Mouse (Mus musculus): Measurements from ENCODE around the gene Ddi2. TPM values are rescaled to one million over a fixed set of nuclear protein-coding genes. Genes with fewer than 3 reads are reported as not detected.

The Ddi2 gene
- polyA plus RNA-seq, 1 experiment from 2014 or later = 25.7 TPM

DNA sequence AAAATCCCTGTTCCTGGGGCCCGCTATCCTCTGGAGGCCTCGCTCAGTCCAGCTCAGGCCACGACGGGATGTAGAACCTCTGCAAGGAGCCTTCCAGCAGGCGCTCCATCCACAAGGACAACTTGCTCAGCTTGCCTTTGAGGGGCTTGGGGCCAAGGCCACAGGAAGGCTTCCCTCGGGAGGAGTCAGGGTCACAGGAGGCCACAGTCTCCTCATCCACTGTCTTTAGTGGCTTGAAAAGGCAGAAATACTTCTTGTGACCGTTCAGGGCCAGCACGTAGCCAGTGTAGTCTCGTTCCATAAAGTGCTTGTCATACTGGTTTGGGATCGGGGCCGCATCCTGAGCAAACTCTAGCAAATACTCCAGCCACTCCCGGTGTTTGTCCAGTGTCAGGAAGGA, 40.3 kb upstream of the Ddi2 start:
- DNase-seq (ENCODE audit: low spot score) (no peak), ATAC-seq (ENCODE audit: insufficient read depth, low FRiP score, low TSS enrichment) (no peak)
- Histone ChIP-seq H3K36me3 (ENCODE audit: control insufficient read depth, insufficient read depth, low read length) (peaks cover 10% of the 10 kb centered on the region; the same call in 1 of the 2 replicates), H3K27me3 (ENCODE audit: control insufficient read depth, insufficient read depth, low read length) (no peaks in the 10 kb centered on the region), H3K4me3 (ENCODE audit: low read depth, low read length) (no peak overlapping the region), H3K9me3 (ENCODE audit: control insufficient read depth, low read length) (no peaks in the 10 kb centered on the region), H3K4me1 (ENCODE audit: control insufficient read depth, insufficient read depth, low read length) (no peaks in the 10 kb centered on the region), H3K4me2 (ENCODE audit: low read depth) (no peak overlapping the region), H3K27ac (ENCODE audit: low read depth, low read length) (no peak overlapping the region), H3K9ac (ENCODE audit: low read length) (no peak overlapping the region)
- 95% methylated on average over 12 of the region's 12 CpGs for WGBS

DNA sequence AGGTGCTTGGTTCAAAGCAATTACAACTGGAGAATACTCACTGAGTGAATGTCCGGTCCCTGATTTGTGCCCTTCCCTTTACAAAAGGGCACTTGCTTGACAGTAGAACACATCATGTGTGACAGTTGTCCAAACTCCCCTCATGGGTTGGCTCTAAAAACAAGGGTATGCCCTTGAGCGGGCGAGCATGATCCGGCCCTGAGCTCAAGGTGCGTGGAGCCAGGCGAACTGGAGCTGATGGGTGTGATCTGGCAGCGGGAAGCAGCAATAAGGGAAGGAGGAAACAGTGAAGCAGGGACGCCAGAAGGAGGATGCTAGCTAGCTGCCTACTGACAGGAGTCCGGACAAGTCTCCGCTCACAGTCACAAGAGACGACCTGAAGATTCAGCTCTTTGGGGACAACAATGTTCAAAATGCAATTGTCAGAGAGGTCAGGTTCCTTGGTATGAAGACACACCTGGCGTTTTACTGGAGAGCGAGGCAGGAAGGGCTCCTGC, 38.9 kb upstream of the Ddi2 start:
- no peaks in the 10 kb centered on the region for H3K9me3 ChIP-seq (ENCODE audit: control insufficient read depth, low read length)
- H3K4me1 ChIP-seq (ENCODE audit: control insufficient read depth, insufficient read depth, low read length) = no peaks in the 10 kb centered on the region
- DNase-seq (ENCODE audit: low spot score) (no peak), ATAC-seq (ENCODE audit: insufficient read depth, low FRiP score, low TSS enrichment) (no peak)
- H3K27ac ChIP-seq (ENCODE audit: low read depth, low read length) = no peak overlapping the region
- no peaks in the 10 kb centered on the region for H3K27me3 ChIP-seq (ENCODE audit: control insufficient read depth, insufficient read depth, low read length)
- WGBS = 95% methylated on average over 13 of the region's 13 CpGs
- peaks cover 7% of the 10 kb centered on the region; the same call in 1 of the 2 replicates for H3K36me3 ChIP-seq (ENCODE audit: control insufficient read depth, insufficient read depth, low read length)
- no peak overlapping the region for H3K4me2 ChIP-seq (ENCODE audit: low read depth)
- no peak overlapping the region for H3K9ac ChIP-seq (ENCODE audit: low read length)
- H3K4me3 ChIP-seq (ENCODE audit: low read depth, low read length) = no peak overlapping the region

DNA sequence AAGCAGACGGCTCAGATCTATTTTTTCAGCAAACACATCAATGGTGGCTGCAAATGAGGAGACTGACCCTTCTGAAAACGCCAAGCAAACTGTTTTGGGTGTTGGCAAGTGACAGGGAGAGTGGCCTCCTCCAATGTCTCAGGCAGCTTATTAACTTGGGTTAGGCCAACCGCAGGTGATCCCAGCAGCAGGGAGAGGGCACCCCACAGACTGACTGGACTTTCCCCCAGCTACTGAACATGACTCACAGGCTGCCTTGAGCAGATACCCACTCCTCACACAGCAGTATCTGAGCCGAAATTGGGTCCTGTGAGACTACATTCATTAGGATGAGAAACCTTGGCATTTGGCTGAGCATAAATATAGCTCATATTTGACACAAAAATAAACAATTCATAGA, 37.7 kb upstream of the Ddi2 start:
- H3K36me3 ChIP-seq (ENCODE audit: control insufficient read depth, insufficient read depth, low read length) = peaks cover 7% of the 10 kb centered on the region; the same call in 1 of the 2 replicates
- DNase-seq (ENCODE audit: low spot score) = no peak
- no peak for ATAC-seq (ENCODE audit: insufficient read depth, low FRiP score, low TSS enrichment)
- no peak overlapping the region for H3K4me2 ChIP-seq (ENCODE audit: low read depth)
- H3K9ac ChIP-seq (ENCODE audit: low read length) = no peak overlapping the region
- no peaks in the 10 kb centered on the region for H3K4me1 ChIP-seq (ENCODE audit: control insufficient read depth, insufficient read depth, low read length)
- H3K4me3 ChIP-seq (ENCODE audit: low read depth, low read length) = no peak overlapping the region
- H3K9me3 ChIP-seq (ENCODE audit: control insufficient read depth, low read length) = no peaks in the 10 kb centered on the region
- WGBS = 81% methylated on average over 4 of the region's 4 CpGs
- H3K27ac ChIP-seq (ENCODE audit: low read depth, low read length) = no peak overlapping the region
- no peaks in the 10 kb centered on the region for H3K27me3 ChIP-seq (ENCODE audit: control insufficient read depth, insufficient read depth, low read length)

DNA sequence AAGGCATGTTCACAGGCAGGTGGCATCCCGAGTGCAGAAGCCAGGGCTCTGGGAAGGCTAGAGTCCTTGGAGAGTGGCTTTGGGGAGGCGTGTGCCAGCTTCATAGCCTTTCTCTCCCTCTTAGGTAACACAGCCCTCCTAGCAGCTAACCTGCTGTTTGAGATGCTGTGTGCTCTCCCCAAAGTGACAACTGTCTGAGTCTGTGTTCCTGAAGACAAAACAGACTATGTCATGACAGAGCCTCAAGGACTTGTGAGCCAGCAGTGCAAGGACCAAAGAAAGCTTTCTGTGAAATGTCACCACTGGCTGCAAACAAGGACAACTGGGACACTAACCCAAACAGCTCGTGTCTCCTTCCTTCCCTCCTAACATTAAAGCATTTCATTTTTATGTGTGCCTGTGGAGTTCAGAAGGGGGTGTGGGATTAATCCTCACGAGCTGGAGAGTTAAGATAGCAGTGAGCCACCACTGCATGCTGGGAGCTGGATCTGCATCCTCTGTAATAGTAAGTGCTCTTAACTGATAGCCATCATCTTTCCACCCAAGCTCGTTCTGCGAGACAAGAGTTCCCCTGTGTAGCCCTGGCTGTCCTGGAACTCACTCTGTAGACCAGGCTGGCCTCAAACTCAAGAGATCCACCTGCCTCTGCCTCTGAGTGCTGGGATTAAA, 35.8 kb upstream of the Ddi2 start:
- Histone ChIP-seq H3K36me3 (ENCODE audit: control insufficient read depth, insufficient read depth, low read length) (peaks cover 5% of the 10 kb centered on the region; the same call in 1 of the 2 replicates), H3K27ac (ENCODE audit: low read depth, low read length) (no peak overlapping the region), H3K9ac (ENCODE audit: low read length) (no peak overlapping the region), H3K4me3 (ENCODE audit: low read depth, low read length) (no peak overlapping the region), H3K9me3 (ENCODE audit: control insufficient read depth, low read length) (no peaks in the 10 kb centered on the region), H3K4me1 (ENCODE audit: control insufficient read depth, insufficient read depth, low read length) (no peaks in the 10 kb centered on the region), H3K4me2 (ENCODE audit: low read depth) (no peak overlapping the region), H3K27me3 (ENCODE audit: control insufficient read depth, insufficient read depth, low read length) (no peaks in the 10 kb centered on the region)
- ATAC-seq (ENCODE audit: insufficient read depth, low FRiP score, low TSS enrichment) (no peak), DNase-seq (ENCODE audit: low spot score) (no peak)
- WGBS = 81% methylated on average over 6 of the region's 6 CpGs

DNA sequence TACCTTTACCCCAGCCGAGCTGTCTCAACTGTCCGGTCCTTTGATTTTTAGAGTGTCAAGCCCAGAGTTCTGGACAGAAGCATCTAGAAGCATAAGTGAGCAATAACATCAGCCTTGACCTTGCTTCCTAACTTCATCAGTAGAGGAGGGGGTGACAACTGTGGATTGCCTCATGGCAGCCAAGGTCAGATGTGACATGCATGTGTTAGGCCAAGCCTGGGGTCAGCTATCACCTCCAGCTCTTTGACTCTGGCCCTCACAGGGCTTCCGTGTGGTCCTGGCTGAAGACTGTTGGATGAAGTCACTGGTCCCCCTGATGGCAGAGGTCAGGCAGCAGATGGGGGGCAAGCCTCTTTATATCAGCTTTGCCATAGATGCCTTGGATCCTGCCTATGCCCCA, 33.9 kb upstream of the Ddi2 start:
- Histone ChIP-seq H3K36me3 (ENCODE audit: control insufficient read depth, insufficient read depth, low read length) (peaks cover 2% of the 10 kb centered on the region; the same call in 1 of the 2 replicates), H3K4me2 (ENCODE audit: low read depth) (no peak overlapping the region), H3K9ac (ENCODE audit: low read length) (no peak overlapping the region), H3K4me3 (ENCODE audit: low read depth, low read length) (no peak overlapping the region), H3K27me3 (ENCODE audit: control insufficient read depth, insufficient read depth, low read length) (no peaks in the 10 kb centered on the region), H3K27ac (ENCODE audit: low read depth, low read length) (no peak overlapping the region), H3K9me3 (ENCODE audit: control insufficient read depth, low read length) (no peaks in the 10 kb centered on the region), H3K4me1 (ENCODE audit: control insufficient read depth, insufficient read depth, low read length) (no peaks in the 10 kb centered on the region)
- ATAC-seq (ENCODE audit: insufficient read depth, low FRiP score, low TSS enrichment) = no peak
- no peak for DNase-seq (ENCODE audit: low spot score)
- 92% methylated on average over 3 of the region's 3 CpGs for WGBS

DNA sequence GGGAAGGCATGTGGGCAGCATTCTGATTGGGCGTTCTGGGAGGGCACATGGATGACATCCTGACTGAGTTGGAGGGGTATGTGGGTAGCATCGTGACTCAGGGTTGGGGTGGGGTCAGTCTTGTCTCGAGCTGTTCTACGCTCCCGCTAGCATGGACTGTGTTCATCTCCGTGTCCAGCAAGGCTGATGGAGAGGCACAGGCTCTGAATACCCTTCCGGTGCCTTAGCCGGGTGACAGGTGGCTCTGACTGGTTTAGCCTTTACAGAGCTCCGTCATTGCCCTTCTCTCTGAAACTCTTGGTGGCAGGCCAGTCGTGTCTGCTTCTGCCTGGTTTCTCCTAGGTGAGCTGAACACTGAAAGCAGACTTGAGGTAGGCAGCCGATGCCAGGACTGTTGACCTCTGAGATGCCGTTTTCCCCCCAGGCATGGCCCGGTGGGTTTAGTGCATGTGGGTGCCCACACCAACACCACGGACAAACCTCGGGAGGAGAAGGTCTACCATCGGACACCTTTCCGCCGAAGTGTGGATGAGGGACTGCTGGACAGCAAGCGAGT, 32.2 kb upstream of the Ddi2 start:
- Histone ChIP-seq H3K4me3 (ENCODE audit: low read depth, low read length) (no peak overlapping the region), H3K9me3 (ENCODE audit: control insufficient read depth, low read length) (no peaks in the 10 kb centered on the region), H3K4me2 (ENCODE audit: low read depth) (no peak overlapping the region), H3K36me3 (ENCODE audit: control insufficient read depth, insufficient read depth, low read length) (no peaks in the 10 kb centered on the region), H3K27ac (ENCODE audit: low read depth, low read length) (no peak overlapping the region), H3K9ac (ENCODE audit: low read length) (no peak overlapping the region), H3K4me1 (ENCODE audit: control insufficient read depth, insufficient read depth, low read length) (no peaks in the 10 kb centered on the region), H3K27me3 (ENCODE audit: control insufficient read depth, insufficient read depth, low read length) (no peaks in the 10 kb centered on the region)
- DNase-seq (ENCODE audit: low spot score) (no peak), ATAC-seq (ENCODE audit: insufficient read depth, low FRiP score, low TSS enrichment) (no peak)
- 90% methylated on average over 19 of the region's 19 CpGs for WGBS

DNA sequence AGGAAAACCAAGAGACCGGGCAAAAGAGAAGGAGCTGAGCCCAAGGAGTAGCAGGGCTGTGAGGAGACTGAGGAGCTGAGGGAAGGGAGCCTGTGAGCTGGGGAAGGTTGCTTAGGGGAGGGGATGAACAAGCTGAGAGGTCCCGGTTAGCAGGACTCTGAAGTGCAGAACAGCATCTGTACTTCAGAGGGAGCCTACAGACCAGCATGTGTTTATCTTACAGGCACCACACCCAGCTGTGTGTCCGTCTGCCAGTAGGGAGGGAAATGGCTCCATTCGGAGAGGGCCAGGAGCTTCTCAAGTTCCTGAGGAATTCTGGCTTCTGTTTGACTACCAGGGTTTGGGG, 28.8 kb upstream of the Ddi2 start:
- ATAC-seq (ENCODE audit: insufficient read depth, low FRiP score, low TSS enrichment) = no peak

DNA sequence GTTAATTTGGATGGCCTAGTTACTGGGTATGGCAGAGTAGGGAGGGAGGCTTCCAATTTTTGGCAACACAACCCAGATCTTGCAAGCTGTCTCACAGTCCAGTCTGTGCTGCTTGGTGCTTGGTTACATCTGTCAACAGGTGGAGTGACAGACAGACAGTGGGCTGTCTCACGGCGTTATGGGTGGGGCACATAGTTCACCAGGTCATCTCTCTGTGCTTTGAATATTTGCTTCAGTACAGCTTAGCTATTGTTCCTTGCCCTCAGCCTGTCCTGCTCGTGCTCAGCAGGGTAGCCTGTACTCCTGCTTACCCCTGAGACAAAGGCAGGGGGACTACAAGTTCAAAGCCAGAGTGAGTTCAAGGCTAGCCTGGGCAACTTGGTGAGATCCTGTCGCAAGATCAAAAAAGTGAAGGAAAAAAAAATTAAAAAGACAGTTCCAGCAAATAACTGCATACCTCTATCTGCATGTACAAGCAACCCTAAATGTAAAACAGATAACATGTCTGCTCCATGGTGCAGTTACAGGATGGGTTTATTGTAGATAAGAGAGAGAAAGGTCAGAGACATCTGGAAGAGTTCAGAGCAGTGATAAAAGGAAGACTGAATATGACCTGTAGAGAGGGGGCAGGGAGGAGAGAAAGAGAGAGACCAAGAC, 28.3 kb upstream of the Ddi2 start:
- ATAC-seq (ENCODE audit: insufficient read depth, low FRiP score, low TSS enrichment) = no peak
- 41% methylated on average over 4 of the region's 4 CpGs for WGBS

More for the DNA sequence above, 28.8 kb upstream of the Ddi2 start:
- DNase-seq (ENCODE audit: low spot score) = no peak
- Histone ChIP-seq H3K4me3 (ENCODE audit: low read depth, low read length) (no peak overlapping the region), H3K9me3 (ENCODE audit: control insufficient read depth, low read length) (no peaks in the 10 kb centered on the region), H3K4me2 (ENCODE audit: low read depth) (no peak overlapping the region), H3K27me3 (ENCODE audit: control insufficient read depth, insufficient read depth, low read length) (no peaks in the 10 kb centered on the region), H3K4me1 (ENCODE audit: control insufficient read depth, insufficient read depth, low read length) (no peaks in the 10 kb centered on the region), H3K9ac (ENCODE audit: low read length) (no peak overlapping the region), H3K36me3 (ENCODE audit: control insufficient read depth, insufficient read depth, low read length) (no peaks in the 10 kb centered on the region), H3K27ac (ENCODE audit: low read depth, low read length) (no peak overlapping the region)
- WGBS = 9% methylated on average over 4 of the region's 4 CpGs

DNA sequence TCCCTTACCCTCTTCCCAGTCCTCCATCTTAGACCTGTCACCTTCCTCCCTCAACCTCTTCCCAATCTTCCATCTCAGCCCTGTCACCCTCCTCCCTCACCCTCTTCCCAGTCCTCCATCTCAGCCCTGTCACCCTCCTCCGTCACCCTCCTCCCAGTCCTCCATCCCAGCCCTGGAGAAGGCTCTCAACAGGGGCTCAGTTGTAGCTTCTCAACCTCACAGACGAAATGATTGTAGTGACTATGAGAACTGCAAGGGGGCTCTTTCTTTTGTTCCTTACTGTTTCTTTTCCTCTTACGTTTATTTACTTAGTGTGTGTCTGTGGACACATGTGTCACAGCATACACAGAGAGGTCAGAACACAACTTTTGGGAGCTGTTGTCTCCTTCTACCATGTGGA, 27.6 kb upstream of the Ddi2 start:
- Histone ChIP-seq H3K27ac (ENCODE audit: low read depth, low read length) (0 out of 2 replicates have a peak overlapping the region, but pooled peaks have one; percentile 14), H3K4me3 (ENCODE audit: low read depth, low read length) (no peak overlapping the region), H3K36me3 (ENCODE audit: control insufficient read depth, insufficient read depth, low read length) (no peaks in the 10 kb centered on the region), H3K4me1 (ENCODE audit: control insufficient read depth, insufficient read depth, low read length) (no peaks in the 10 kb centered on the region), H3K9ac (ENCODE audit: low read length) (no peak overlapping the region), H3K4me2 (ENCODE audit: low read depth) (no peak overlapping the region), H3K27me3 (ENCODE audit: control insufficient read depth, insufficient read depth, low read length) (no peaks in the 10 kb centered on the region), H3K9me3 (ENCODE audit: control insufficient read depth, low read length) (no peaks in the 10 kb centered on the region)
- DNase-seq (ENCODE audit: low spot score) (no peak), ATAC-seq (ENCODE audit: insufficient read depth, low FRiP score, low TSS enrichment) (no peak)
- WGBS = 63% methylated on average over 3 of the region's 3 CpGs

More for the DNA sequence above, 28.3 kb upstream of the Ddi2 start:
- H3K27me3 ChIP-seq (ENCODE audit: control insufficient read depth, insufficient read depth, low read length) = no peaks in the 10 kb centered on the region
- no peak overlapping the region for H3K27ac ChIP-seq (ENCODE audit: low read depth, low read length)
- no peak overlapping the region for H3K4me3 ChIP-seq (ENCODE audit: low read depth, low read length)
- H3K9me3 ChIP-seq (ENCODE audit: control insufficient read depth, low read length) = no peaks in the 10 kb centered on the region
- H3K4me2 ChIP-seq (ENCODE audit: low read depth) = no peak overlapping the region
- H3K9ac ChIP-seq (ENCODE audit: low read length) = no peak overlapping the region
- DNase-seq (ENCODE audit: low spot score) = no peak
- no peaks in the 10 kb centered on the region for H3K4me1 ChIP-seq (ENCODE audit: control insufficient read depth, insufficient read depth, low read length)
- H3K36me3 ChIP-seq (ENCODE audit: control insufficient read depth, insufficient read depth, low read length) = no peaks in the 10 kb centered on the region

Data from neural tube, embryonic 11.5 days (tissue).